Mouse (Mus musculus) neural tube, embryonic 11.5 days (tissue): ENCODE measurements around the gene Slc22a14. TPM values are rescaled to one million over a fixed set of nuclear protein-coding genes. Genes with fewer than 3 reads are reported as not detected.
A peak's percentile ranks its signal among the peaks of the same experiment; 100 is the strongest.
"Not testable (repeated sequence)": the region's sequence is repeated elsewhere in the genome, so short reads cannot be mapped to it uniquely, and the experiment has no call there.

ENCODE experiments used
- ATAC-seq: fragments of 200-750 bp; cut with Nextera tagmentation; 2 replicates; pipeline ENCODE4 v1.8.0; 2017; ENCODE audit warnings: moderate number of reproducible peaks, mild to moderate bottlenecking, moderate TSS enrichment, moderate library complexity; ENCODE audit not compliant: insufficient read depth, low FRiP score, low TSS enrichment
- DNase-seq: peaks from one replicate; pipeline ENCODE4 v3.0.0-alpha.2; 2015; ENCODE audit warnings: low spot score
- H3K27ac ChIP-seq: fragments of 300-500 bp; sonication (generic); 2 replicates; pipeline ENCODE4 v1.5.1; 2014; ENCODE audit warnings: low read depth, mild to moderate bottlenecking, low read length
- H3K27me3 ChIP-seq: fragments of 300-500 bp; sonication (generic); 2 replicates; pipeline ENCODE4 v1.6.1; 2014; ENCODE audit warnings: mild to moderate bottlenecking, low read length, mixed read lengths; ENCODE audit not compliant: control insufficient read depth, insufficient read depth
- H3K36me3 ChIP-seq: fragments of 300-500 bp; sonication (generic); 2 replicates; pipeline ENCODE4 v1.6.1; 2014; ENCODE audit warnings: mild to moderate bottlenecking, low read length, moderate library complexity, mixed read lengths; ENCODE audit not compliant: control insufficient read depth, insufficient read depth
- H3K4me1 ChIP-seq: fragments of 300-500 bp; sonication (generic); 2 replicates; pipeline ENCODE4 v1.6.1; 2014; ENCODE audit warnings: low read length, mixed read lengths; ENCODE audit not compliant: control insufficient read depth, insufficient read depth
- H3K4me2 ChIP-seq: fragments of 300-500 bp; sonication (generic); 2 replicates; pipeline ENCODE4 v1.6.1; 2014; ENCODE audit warnings: low read depth, mild to moderate bottlenecking, moderate library complexity
- H3K4me3 ChIP-seq: fragments of 300-500 bp; sonication (generic); 2 replicates; pipeline ENCODE4 v1.5.1; 2014; ENCODE audit warnings: low read depth, low read length
- H3K9ac ChIP-seq: fragments of 300-500 bp; sonication (generic); 2 replicates; pipeline ENCODE4 v1.6.1; 2014; ENCODE audit warnings: mild to moderate bottlenecking, low read length
- H3K9me3 ChIP-seq: fragments of 300-500 bp; sonication (generic); 2 replicates; pipeline ENCODE4 v1.6.1; 2016; ENCODE audit warnings: low read length; ENCODE audit not compliant: control insufficient read depth
- WGBS: fragments of 180-500 bp; shearing (Covaris S2); extraction: QIAGEN DNeasy Blood & Tissue Kit; methylation state at CpG from one replicate; pipeline ENCODE4 v1.1.7; 2014; 5-methylcytosine and 5-hydroxymethylcytosine counted together
- polyA plus RNA-seq: library from polyadenylated mRNA; unstranded; fragments of >200 nt; fragmentation: Nextera tagmentation; extraction: Ambion mirVana; gene quantifications from 2 replicates; pipeline ENCODE4 v1.2.1, GENCODE M21; 2014

The Slc22a14 gene
- polyA plus RNA-seq, 1 experiment from 2014 or later = not detected

GRCm38 (mm10) chr9:119370770-119371169, 5.4 kb upstream of the Slc22a14 start:
- not testable (repeated sequence) for H3K4me1 ChIP-seq, H3K9ac ChIP-seq, ATAC-seq, H3K27me3 ChIP-seq, H3K4me2 ChIP-seq, H3K27ac ChIP-seq, H3K9me3 ChIP-seq, H3K4me3 ChIP-seq, H3K36me3 ChIP-seq
- 85% methylated on average over 4 of the region's 4 CpGs for WGBS
- peak; percentile 4 for DNase-seq

GRCm38 (mm10) chr9:119368367-119368766, 3.0 kb upstream of the Slc22a14 start:
- ATAC-seq = no peak
- 86% methylated on average over 3 of the region's 3 CpGs for WGBS
- no peak for DNase-seq
- Histone ChIP-seq H3K36me3 (no peaks in the 10 kb centered on the region), H3K4me1 (no peaks in the 10 kb centered on the region), H3K9me3 (no peaks in the 10 kb centered on the region), H3K27me3 (no peaks in the 10 kb centered on the region), H3K4me2 (no peak overlapping the region), H3K27ac (no peak overlapping the region), H3K4me3 (no peak overlapping the region), H3K9ac (no peak overlapping the region)

GRCm38 (mm10) chr9:119363229-119363628, 2.1 kb downstream of the Slc22a14 start:
- H3K4me3 ChIP-seq = no peak overlapping the region
- WGBS = 91% methylated on average over 12 of the region's 12 CpGs
- H3K9me3 ChIP-seq = no peaks in the 10 kb centered on the region
- no peak overlapping the region for H3K27ac ChIP-seq
- ATAC-seq (no peak), DNase-seq (no peak)
- H3K27me3 ChIP-seq = no peaks in the 10 kb centered on the region
- H3K36me3 ChIP-seq = no peaks in the 10 kb centered on the region
- H3K4me1 ChIP-seq = no peaks in the 10 kb centered on the region
- no peak overlapping the region for H3K9ac ChIP-seq
- no peak overlapping the region for H3K4me2 ChIP-seq

GRCm38 (mm10) chr9:119361416-119361815, 3.9 kb downstream of the Slc22a14 start:
- Histone ChIP-seq H3K4me3 (no peak overlapping the region), H3K27me3 (no peaks in the 10 kb centered on the region), H3K4me1 (no peaks in the 10 kb centered on the region), H3K4me2 (no peak overlapping the region), H3K27ac (no peak overlapping the region), H3K9me3 (no peaks in the 10 kb centered on the region), H3K9ac (no peak overlapping the region), H3K36me3 (no peaks in the 10 kb centered on the region)
- DNase-seq (no peak), ATAC-seq (no peak)
- WGBS = 95% methylated on average over 5 of the region's 5 CpGs

GRCm38 (mm10) chr9:119358058-119358429, 7.3 kb downstream of the Slc22a14 start:
- H3K36me3 ChIP-seq = no peaks in the 10 kb centered on the region
- DNase-seq (no peak), ATAC-seq (no peak)
- H3K9ac ChIP-seq = peak overlapping the region; percentile 66; the same call in 1 of the 2 replicates
- 46% methylated on average over 9 of the region's 9 CpGs for WGBS
- peak overlapping the region; percentile 63 for H3K4me3 ChIP-seq
- H3K27me3 ChIP-seq = no peaks in the 10 kb centered on the region
- no peaks in the 10 kb centered on the region for H3K4me1 ChIP-seq
- H3K9me3 ChIP-seq = no peaks in the 10 kb centered on the region
- H3K27ac ChIP-seq = no peak overlapping the region
- peak overlapping the region; percentile 89 for H3K4me2 ChIP-seq

- no peaks in the 10 kb centered on the region for H3K27me3 ChIP-seq
- H3K27ac ChIP-seq = no peak within 1 kb of the TSS
- peak within 1 kb of the TSS; percentile 89 for H3K4me2 ChIP-seq
- no peaks in the 10 kb centered on the region for H3K4me1 ChIP-seq
- peak within 1 kb of the TSS; percentile 63 for H3K4me3 ChIP-seq
- peak; percentile 93 for DNase-seq
- WGBS = 4% methylated on average over 65 of the region's 65 CpGs
- ATAC-seq = peak; percentile 89
- peak within 1 kb of the TSS; percentile 66 for H3K9ac ChIP-seq
- H3K36me3 ChIP-seq = no peaks in the 10 kb centered on the region
- H3K9me3 ChIP-seq = no peaks in the 10 kb centered on the region
These were observed 7.9 kb downstream of the Slc22a14 start, which contains the start of gene Xylb for GRCm38 (mm10) chr9:119357331-119358057. TSS of gene Xylb (plus strand) at chr9:119357381.

- Histone ChIP-seq H3K27me3 (no peaks in the 10 kb centered on the region), H3K4me1 (no peaks in the 10 kb centered on the region), H3K4me2 (no peak overlapping the region), H3K27ac (no peak overlapping the region), H3K4me3 (no peak overlapping the region), H3K36me3 (no peaks in the 10 kb centered on the region; the same call in 1 of the 2 replicates), H3K9ac (no peak overlapping the region), H3K9me3 (no peaks in the 10 kb centered on the region)
- ATAC-seq (no peak), DNase-seq (no peak)
- 82% methylated on average over 6 of the region's 6 CpGs for WGBS
These were observed 9.4 kb downstream of the Slc22a14 start for GRCm38 (mm10) chr9:119355943-119356342.

- DNase-seq = no peak
- WGBS = 84% methylated on average over 6 of the region's 6 CpGs
These were observed 11.4 kb downstream of the Slc22a14 start for GRCm38 (mm10) chr9:119353926-119354325.

GRCm38 (mm10) chr9:119352060-119352459, 13.3 kb downstream of the Slc22a14 start:
- peak; percentile 87 for ATAC-seq
- H3K4me2 ChIP-seq = no peak overlapping the region
- no peak overlapping the region for H3K4me3 ChIP-seq
- H3K27me3 ChIP-seq = no peaks in the 10 kb centered on the region
- 23% methylated on average over 4 of the region's 4 CpGs for WGBS
- peak; percentile 81 for DNase-seq
- no peak overlapping the region for H3K9ac ChIP-seq
- H3K9me3 ChIP-seq = no peaks in the 10 kb centered on the region
- no peaks in the 10 kb centered on the region for H3K4me1 ChIP-seq
- no peak overlapping the region for H3K27ac ChIP-seq
- H3K36me3 ChIP-seq = peaks cover 2% of the 10 kb centered on the region

More at GRCm38 (mm10) chr9:119353926-119354325, 11.4 kb downstream of the Slc22a14 start:
- no peaks in the 10 kb centered on the region for H3K9me3 ChIP-seq
- H3K9ac ChIP-seq = no peak overlapping the region
- no peak overlapping the region for H3K27ac ChIP-seq
- H3K27me3 ChIP-seq = no peaks in the 10 kb centered on the region
- H3K36me3 ChIP-seq = peaks cover 2% of the 10 kb centered on the region
- no peaks in the 10 kb centered on the region for H3K4me1 ChIP-seq
- no peak overlapping the region for H3K4me2 ChIP-seq
- H3K4me3 ChIP-seq = no peak overlapping the region
- ATAC-seq = no peak
